Mouse (Mus musculus) lung, adult 2 months (tissue): ENCODE measurements around the gene Gm49388.

Experiments
- CTCF ChIP-seq: fragments of 200-500 bp; IDR thresholded peaks from 2 replicates; pipeline ENCODE4 v1.5.1; 2011; ENCODE audit warnings: mild to moderate bottlenecking, low read length, control low read depth; ENCODE audit not compliant: insufficient read depth
- POLR2A ChIP-seq: fragments of 200-500 bp; IDR thresholded peaks from 2 replicates; pipeline ENCODE4 v1.6.1; 2011; ENCODE audit warnings: low read depth, mild to moderate bottlenecking, control low read depth, low read length, borderline replicate concordance; ENCODE audit errors: extremely low read depth

GRCm38 (mm10) chr7:127746494-127747491, 38.6 kb upstream of the Gm49388 start:
- no peak for TF ChIP-seq CTCF
- TF ChIP-seq POLR2A: no peak
